Mouse (Mus musculus): ENCODE results near the gene Ptbp1.

The Ptbp1 gene

GRCm38 (mm10) chr10:79859116-79859515 lies 4.9 kb downstream of the Ptbp1 start:
- DNase-seq (ENCODE audit: extremely low spot score) = no peak

- no peak for DNase-seq (ENCODE audit: extremely low spot score)
These were observed 6.1 kb downstream of the Ptbp1 start for GRCm38 (mm10) chr10:79860079-79860911.

- no peak for DNase-seq (ENCODE audit: extremely low spot score)
These were observed 7.2 kb downstream of the Ptbp1 start for GRCm38 (mm10) chr10:79861230-79862048.

GRCm38 (mm10) chr10:79862049-79862788 lies 8.0 kb downstream of the Ptbp1 start:
- DNase-seq (ENCODE audit: extremely low spot score) = no peak

GRCm38 (mm10) chr10:79862925-79863324 lies 8.7 kb downstream of the Ptbp1 start:
- DNase-seq (ENCODE audit: extremely low spot score) = no peak

GRCm38 (mm10) chr10:79864351-79865188 lies 10.3 kb downstream of the Ptbp1 start:
- DNase-seq (ENCODE audit: extremely low spot score) = no peak

GRCm38 (mm10) chr10:79865189-79865601 lies 11.0 kb downstream of the Ptbp1 start:
- no peak for DNase-seq (ENCODE audit: extremely low spot score)

- DNase-seq (ENCODE audit: extremely low spot score) = no peak
These were observed 11.6 kb downstream of the Ptbp1 start for GRCm38 (mm10) chr10:79865801-79866295.

- no peak for DNase-seq (ENCODE audit: extremely low spot score)
These were observed 12.4 kb downstream of the Ptbp1 start for GRCm38 (mm10) chr10:79866601-79867000.

GRCm38 (mm10) chr10:79871845-79872244 lies 17.6 kb downstream of the Ptbp1 start:
- no peak for DNase-seq (ENCODE audit: extremely low spot score)

GRCm38 (mm10) chr10:79872862-79873261 lies 18.6 kb downstream of the Ptbp1 start:
- DNase-seq (ENCODE audit: extremely low spot score) = no peak

- DNase-seq (ENCODE audit: extremely low spot score) = no peak
These were observed 19.1 kb downstream of the Ptbp1 start for GRCm38 (mm10) chr10:79873313-79873712.

GRCm38 (mm10) chr10:79873715-79874289 lies 19.6 kb downstream of the Ptbp1 start:
- DNase-seq (ENCODE audit: extremely low spot score) = peak; percentile 51

- DNase-seq (ENCODE audit: extremely low spot score) = peak; percentile 82
These were observed 20.1 kb downstream of the Ptbp1 start, which contains the start of the genes Prtn3 and Plppr3 for GRCm38 (mm10) chr10:79874290-79874862. Gene Prtn3, plus strand, starts transcription at chr10:79874476. Gene Plppr3, minus strand, starts transcription at chr10:79874634.

GRCm38 (mm10) chr10:79877174-79877573 lies 22.9 kb downstream of the Ptbp1 start:
- no peak for DNase-seq (ENCODE audit: extremely low spot score)

- no peak for DNase-seq (ENCODE audit: extremely low spot score)
These were observed 23.5 kb downstream of the Ptbp1 start for GRCm38 (mm10) chr10:79877757-79878156.

- no peak for DNase-seq (ENCODE audit: extremely low spot score)
These were observed 25.3 kb downstream of the Ptbp1 start for GRCm38 (mm10) chr10:79879527-79879926.

- no peak for DNase-seq (ENCODE audit: extremely low spot score)
These were observed 26.5 kb downstream of the Ptbp1 start for GRCm38 (mm10) chr10:79880721-79881120.

- no peak for DNase-seq (ENCODE audit: extremely low spot score)
These were observed 27.8 kb downstream of the Ptbp1 start for GRCm38 (mm10) chr10:79881981-79882380.
